Mouse (Mus musculus) MN1 (cell line): ENCODE data around the gene Gm49425.
"Not testable (repeated sequence)": the region's sequence is repeated elsewhere in the genome, so short reads cannot be mapped to it uniquely, and the experiment has no call there.

Experiments used
- DNase-seq: peaks from one replicate; pipeline ENCODE4 v3.0.0-alpha.2; 2016; ENCODE audit warnings: low spot score

Gene Gm49425

GRCm38 (mm10) chr15:101517161-101517560 lies at the start of gene Gm49425:
TSS of gene Gm49425 (minus strand) at chr15:101517261.
- not testable (repeated sequence) for DNase-seq

GRCm38 (mm10) chr15:101562850-101563249 lies 45.8 kb upstream of the Gm49425 start, which contains the start of gene Krt90:
TSS of gene Krt90 (minus strand) at chr15:101562950.
- no peak for DNase-seq

GRCm38 (mm10) chr15:101558034-101558646 lies 41.1 kb upstream of the Gm49425 start:
- DNase-seq = no peak

GRCm38 (mm10) chr15:101553169-101553568 lies 36.1 kb upstream of the Gm49425 start:
- no peak for DNase-seq

GRCm38 (mm10) chr15:101552188-101552587 lies 35.1 kb upstream of the Gm49425 start:
- DNase-seq = no peak

- DNase-seq = no peak
These were observed 33.5 kb upstream of the Gm49425 start, which contains the start of gene Krt82 for GRCm38 (mm10) chr15:101550567-101550966. TSS of gene Krt82 (minus strand) at chr15:101550667.

- no peak for DNase-seq
These were observed 27.4 kb upstream of the Gm49425 start for GRCm38 (mm10) chr15:101544478-101544877.

GRCm38 (mm10) chr15:101542543-101542942 lies 25.5 kb upstream of the Gm49425 start:
- DNase-seq = no peak

- no peak for DNase-seq
These were observed 21.5 kb upstream of the Gm49425 start for GRCm38 (mm10) chr15:101538580-101538900.

GRCm38 (mm10) chr15:101537864-101538579 lies 21.0 kb upstream of the Gm49425 start:
- DNase-seq = no peak

GRCm38 (mm10) chr15:101536054-101536850 lies 19.2 kb upstream of the Gm49425 start:
- DNase-seq = no peak

- no peak for DNase-seq
These were observed 15.7 kb upstream of the Gm49425 start, which contains the start of gene Krt84 for GRCm38 (mm10) chr15:101532720-101533119. TSS of gene Krt84 (minus strand) at chr15:101532820.

- no peak for DNase-seq
These were observed 5.6 kb upstream of the Gm49425 start for GRCm38 (mm10) chr15:101522556-101523232.

GRCm38 (mm10) chr15:101519792-101520191 lies 2.7 kb upstream of the Gm49425 start:
- peak; percentile 79 for DNase-seq

- no peak for DNase-seq
These were observed 8.8 kb downstream of the Gm49425 start for GRCm38 (mm10) chr15:101508247-101508646.

- DNase-seq = no peak
These were observed 9.9 kb downstream of the Gm49425 start for GRCm38 (mm10) chr15:101506896-101507758.

GRCm38 (mm10) chr15:101497181-101497580 lies 19.9 kb downstream of the Gm49425 start:
- DNase-seq = no peak

GRCm38 (mm10) chr15:101495266-101495665 lies 21.8 kb downstream of the Gm49425 start:
- DNase-seq = no peak

- DNase-seq = no peak
These were observed 22.9 kb downstream of the Gm49425 start for GRCm38 (mm10) chr15:101494203-101494602.

- no peak for DNase-seq
These were observed 23.3 kb downstream of the Gm49425 start for GRCm38 (mm10) chr15:101493713-101494112.

- no peak for DNase-seq
These were observed 24.3 kb downstream of the Gm49425 start for GRCm38 (mm10) chr15:101492718-101493117.
